Mouse (Mus musculus) myocyte (in vitro differentiated cells): ENCODE measurements at regions not wholly inside any gene's neighbourhood (a gene's known extent, or its start where the extent isn't known, plus 50 kb on each side); places are given as distances from the start of the nearest gene placed in this dataset.

Experiments used
- E2F4 ChIP-seq: IDR thresholded peaks from one replicate; pipeline ENCODE4 v1.6.1; 2011; ENCODE audit warnings: mild to moderate bottlenecking, control low read depth, moderate library complexity; ENCODE audit not compliant: insufficient read depth
- MAX ChIP-seq: IDR thresholded peaks from one replicate; pipeline ENCODE4 v1.6.1; 2011; ENCODE audit warnings: low read depth, mild to moderate bottlenecking, control low read depth
- MYOD1 ChIP-seq, 3 experiments: IDR thresholded peaks; one replicate each; pipeline ENCODE4 v1.6.1; 2011; ENCODE audit warnings: control low read depth in 2 of 3, low read depth in 2 of 3, mild to moderate bottlenecking in 2 of 3, moderate library complexity in 1 of 3; ENCODE audit not compliant: insufficient read length in 2 of 3, control insufficient read depth in 1 of 3
- MYOG ChIP-seq, 3 experiments: IDR thresholded peaks; one replicate each; pipeline ENCODE4 v1.6.1; 2011; ENCODE audit warnings: control low read depth in 2 of 3, low read depth in 2 of 3, mild to moderate bottlenecking in 2 of 3; ENCODE audit not compliant: insufficient read length in 2 of 3, control insufficient read depth in 1 of 3, insufficient read depth in 1 of 3
- POLR2A ChIP-seq: IDR thresholded peaks from one replicate; pipeline ENCODE4 v1.6.1; 2011; ENCODE audit warnings: low read depth, mild to moderate bottlenecking, control low read depth, moderate library complexity; ENCODE audit not compliant: insufficient read length
- POLR2AphosphoS2 ChIP-seq: IDR thresholded peaks from one replicate; pipeline ENCODE4 v1.6.1; 2011; ENCODE audit warnings: low read depth, control low read depth; ENCODE audit not compliant: insufficient read length
- REST ChIP-seq: IDR thresholded peaks from one replicate; pipeline ENCODE4 v1.6.1; 2011; ENCODE audit warnings: mild to moderate bottlenecking, control low read depth, moderate library complexity; ENCODE audit not compliant: insufficient read depth, insufficient read length
- SRF ChIP-seq: IDR thresholded peaks from one replicate; pipeline ENCODE4 v1.6.1; 2011; ENCODE audit warnings: low read depth; ENCODE audit not compliant: control insufficient read depth, insufficient read length
- TCF12 ChIP-seq: IDR thresholded peaks from one replicate; pipeline ENCODE4 v1.6.1; 2011; ENCODE audit warnings: mild to moderate bottlenecking, control low read depth; ENCODE audit not compliant: poor library complexity, insufficient read depth, severe bottlenecking
- TCF3 ChIP-seq: IDR thresholded peaks from one replicate; pipeline ENCODE4 v1.6.1; 2011; ENCODE audit warnings: low read depth, control low read depth; ENCODE audit not compliant: insufficient read length
- USF1 ChIP-seq: IDR thresholded peaks from one replicate; pipeline ENCODE4 v1.6.1; 2011; ENCODE audit warnings: low read depth, mild to moderate bottlenecking, control low read depth, moderate library complexity

DNA sequence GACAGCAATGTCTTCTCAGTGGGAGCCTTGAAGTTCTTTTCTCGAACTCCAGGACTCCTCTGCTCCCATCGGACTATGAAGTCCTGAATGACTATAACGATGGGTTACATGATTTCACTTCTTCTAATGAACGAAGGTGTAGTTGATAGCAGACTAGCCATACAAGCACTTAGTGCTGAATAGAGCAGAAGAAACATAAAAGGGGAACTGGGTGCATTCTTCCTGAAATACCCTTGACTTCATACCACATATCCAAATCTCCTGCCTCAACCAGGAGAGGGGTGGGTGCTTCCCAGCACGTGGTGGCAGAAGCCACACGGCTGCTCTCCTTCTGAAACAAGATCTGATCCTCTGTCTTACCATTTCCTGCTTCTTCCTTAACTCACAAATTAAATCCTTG lies 407.4 kb downstream of the Atp23 start:
- TF ChIP-seq POLR2A (no peak), E2F4 (no peak), SRF (no peak), MAX (no peak), MYOD1 (IDR thresholded peaks at IDR 0.05; ENCODE audit: control insufficient read depth in 1 of 3, insufficient read length in 2 of 3, low read depth in 2 of 3) (no peak), MYOG (IDR thresholded peaks at IDR 0.05; ENCODE audit: control insufficient read depth in 1 of 3, insufficient read depth in 1 of 3, insufficient read length in 2 of 3, low read depth in 2 of 3) (no peak), REST (no peak), USF1 (no peak), POLR2AphosphoS2 (no peak), TCF3 (no peak), TCF12 (no peak)
